Mouse (Mus musculus): Measurements from ENCODE around the gene Tprg. TPM values are rescaled to one million over a fixed set of nuclear protein-coding genes. Genes with fewer than 3 reads are reported as not detected.

Gene Tprg
- polyA plus RNA-seq, 1 experiment, result 0.15 TPM

DNA sequence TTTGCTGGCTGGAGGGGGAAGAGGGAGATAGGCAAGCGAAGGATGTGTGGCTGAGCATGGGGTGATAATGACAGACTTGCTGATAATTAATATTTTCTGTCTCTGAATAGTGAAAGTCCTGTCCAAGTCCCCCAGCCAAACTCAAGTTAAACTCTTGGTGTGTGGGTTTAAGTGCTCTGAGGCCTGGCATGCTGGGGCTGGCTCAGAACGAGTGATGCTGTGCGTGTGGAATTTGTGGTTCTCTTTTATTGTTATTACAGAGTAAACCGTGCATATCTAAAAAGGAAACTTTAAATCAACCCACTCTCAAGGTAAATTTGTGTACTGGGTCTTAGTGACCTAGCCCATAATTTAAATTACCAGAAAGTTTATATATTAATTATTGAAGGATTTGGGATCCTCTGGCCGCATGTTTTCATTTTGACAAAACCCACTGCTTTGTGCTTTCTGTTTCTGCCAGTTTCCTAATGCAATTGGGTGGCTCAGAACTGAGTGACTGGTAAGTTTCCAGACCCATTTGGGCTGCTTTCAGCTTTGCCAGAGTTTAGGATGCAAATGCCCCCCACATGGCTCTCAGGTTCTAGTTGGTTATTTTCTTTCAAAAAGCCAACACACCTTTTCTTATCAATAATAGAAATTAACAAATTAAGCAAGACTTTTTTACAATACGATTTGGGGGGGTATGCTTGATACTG lies 99.0 kb downstream of the Tprg start:
- no peaks in the 10 kb centered on the region for H3K4me1 ChIP-seq (replicated peaks; ENCODE audit: control insufficient read depth, insufficient read depth, low read length)
- H3K27ac ChIP-seq (ENCODE audit: control insufficient read depth, insufficient read depth, low read length), result no peak overlapping the region
- TF ChIP-seq POLR2A (IDR thresholded peaks at IDR 0.05; ENCODE audit: control insufficient read depth, extremely low read depth, insufficient read depth, low read length, poor library complexity) (no peak), CTCF (IDR thresholded peaks at IDR 0.05; ENCODE audit: borderline replicate concordance, control insufficient read depth, extremely low read depth, insufficient read depth, low read length, poor library complexity) (no peak)
- no peaks in the 10 kb centered on the region for H3K27me3 ChIP-seq (ENCODE audit: control insufficient read depth, insufficient read depth, low read length)
- no peaks in the 10 kb centered on the region for H3K36me3 ChIP-seq (ENCODE audit: control insufficient read depth, insufficient read depth, low read length)
- no peak overlapping the region for H3K4me3 ChIP-seq (ENCODE audit: control insufficient read depth, insufficient read depth, low read length)
- no peak for DNase-seq
- WGBS, result 50% methylated on average over 6 of the region's 6 CpGs

GRCm38 (mm10) chr16:25394676-25395075 lies 108.1 kb downstream of the Tprg start:
- H3K27ac ChIP-seq (ENCODE audit: control insufficient read depth, insufficient read depth, low read length), result no peak overlapping the region
- no peak overlapping the region for H3K4me3 ChIP-seq (ENCODE audit: control insufficient read depth, insufficient read depth, low read length)
- H3K36me3 ChIP-seq (ENCODE audit: control insufficient read depth, insufficient read depth, low read length), result no peaks in the 10 kb centered on the region
- no peak for DNase-seq
- no peak for TF ChIP-seq CTCF (IDR thresholded peaks at IDR 0.05; ENCODE audit: borderline replicate concordance, control insufficient read depth, extremely low read depth, insufficient read depth, low read length, poor library complexity)
- no peak for TF ChIP-seq POLR2A (IDR thresholded peaks at IDR 0.05; ENCODE audit: control insufficient read depth, extremely low read depth, insufficient read depth, low read length, poor library complexity)
- WGBS, result 89% methylated on average over 1 of the region's 1 CpGs
- no peaks in the 10 kb centered on the region for H3K4me1 ChIP-seq (replicated peaks; ENCODE audit: control insufficient read depth, insufficient read depth, low read length)
- no peaks in the 10 kb centered on the region for H3K27me3 ChIP-seq (ENCODE audit: control insufficient read depth, insufficient read depth, low read length)

- Histone ChIP-seq H3K4me1 (replicated peaks; ENCODE audit: control insufficient read depth, insufficient read depth, low read length) (no peaks in the 10 kb centered on the region), H3K27ac (ENCODE audit: control insufficient read depth, insufficient read depth, low read length) (no peak overlapping the region), H3K27me3 (ENCODE audit: control insufficient read depth, insufficient read depth, low read length) (no peaks in the 10 kb centered on the region), H3K36me3 (ENCODE audit: control insufficient read depth, insufficient read depth, low read length) (no peaks in the 10 kb centered on the region), H3K4me3 (ENCODE audit: control insufficient read depth, insufficient read depth, low read length) (no peak overlapping the region)
- DNase-seq, result no peak
- TF ChIP-seq CTCF (IDR thresholded peaks at IDR 0.05; ENCODE audit: borderline replicate concordance, control insufficient read depth, extremely low read depth, insufficient read depth, low read length, poor library complexity), result no peak
- TF ChIP-seq POLR2A (IDR thresholded peaks at IDR 0.05; ENCODE audit: control insufficient read depth, extremely low read depth, insufficient read depth, low read length, poor library complexity), result no peak
- 96% methylated on average over 6 of the region's 6 CpGs for WGBS
Measured at GRCm38 (mm10) chr16:25404156-25404555, 117.5 kb downstream of the Tprg start.

DNA sequence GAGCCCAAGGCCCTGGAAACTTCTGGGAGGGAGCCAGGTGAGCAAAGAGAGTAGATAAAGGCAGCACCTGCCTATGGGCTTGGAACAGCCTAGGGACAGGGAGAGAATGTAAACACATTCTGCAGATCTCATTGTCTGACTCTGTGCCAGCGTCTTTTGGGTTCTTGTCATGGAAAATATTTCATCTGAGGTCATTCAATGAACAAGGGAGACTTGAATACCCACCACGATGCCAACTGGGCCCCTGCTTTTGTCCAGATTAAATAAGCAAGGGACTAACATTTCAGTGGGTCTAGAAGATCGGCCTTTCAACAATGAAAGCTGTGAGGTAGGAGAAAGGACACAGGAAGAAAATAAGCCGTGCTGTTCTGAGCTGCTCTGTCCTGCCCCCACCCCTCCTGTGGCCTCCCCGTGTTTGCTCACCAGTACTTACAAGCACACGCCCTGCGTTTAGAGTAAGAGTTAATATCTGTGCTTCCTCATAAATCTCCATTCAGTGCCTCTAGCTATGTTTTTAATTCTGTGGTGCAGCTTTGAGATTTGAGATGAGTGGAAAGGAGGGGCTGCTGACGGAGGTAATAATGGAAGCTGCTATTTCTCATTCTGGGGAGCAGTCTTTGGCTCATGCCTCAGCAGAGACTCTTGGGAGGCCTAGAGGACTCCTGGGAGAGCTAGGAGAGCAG lies 120.7 kb downstream of the Tprg start:
- Histone ChIP-seq H3K4me1 (replicated peaks; ENCODE audit: control insufficient read depth, insufficient read depth, low read length) (no peaks in the 10 kb centered on the region), H3K27ac (ENCODE audit: control insufficient read depth, insufficient read depth, low read length) (no peak overlapping the region), H3K4me3 (ENCODE audit: control insufficient read depth, insufficient read depth, low read length) (no peak overlapping the region), H3K27me3 (ENCODE audit: control insufficient read depth, insufficient read depth, low read length) (no peaks in the 10 kb centered on the region), H3K36me3 (ENCODE audit: control insufficient read depth, insufficient read depth, low read length) (no peaks in the 10 kb centered on the region)
- no peak for DNase-seq
- TF ChIP-seq POLR2A (IDR thresholded peaks at IDR 0.05; ENCODE audit: control insufficient read depth, extremely low read depth, insufficient read depth, low read length, poor library complexity) (no peak), CTCF (IDR thresholded peaks at IDR 0.05; ENCODE audit: borderline replicate concordance, control insufficient read depth, extremely low read depth, insufficient read depth, low read length, poor library complexity) (no peak)
- WGBS, result 64% methylated on average over 8 of the region's 8 CpGs

- Histone ChIP-seq H3K27me3 (ENCODE audit: control insufficient read depth, insufficient read depth, low read length) (no peaks in the 10 kb centered on the region), H3K36me3 (ENCODE audit: control insufficient read depth, insufficient read depth, low read length) (no peaks in the 10 kb centered on the region), H3K27ac (ENCODE audit: control insufficient read depth, insufficient read depth, low read length) (no peak overlapping the region), H3K4me3 (ENCODE audit: control insufficient read depth, insufficient read depth, low read length) (no peak overlapping the region), H3K4me1 (replicated peaks; ENCODE audit: control insufficient read depth, insufficient read depth, low read length) (no peaks in the 10 kb centered on the region)
- no peak for DNase-seq
- TF ChIP-seq POLR2A (IDR thresholded peaks at IDR 0.05; ENCODE audit: control insufficient read depth, extremely low read depth, insufficient read depth, low read length, poor library complexity), result no peak
- no peak for TF ChIP-seq CTCF (IDR thresholded peaks at IDR 0.05; ENCODE audit: borderline replicate concordance, control insufficient read depth, extremely low read depth, insufficient read depth, low read length, poor library complexity)
- WGBS, result 95% methylated on average over 6 of the region's 6 CpGs
Measured at GRCm38 (mm10) chr16:25408032-25408431, 121.4 kb downstream of the Tprg start.

DNA sequence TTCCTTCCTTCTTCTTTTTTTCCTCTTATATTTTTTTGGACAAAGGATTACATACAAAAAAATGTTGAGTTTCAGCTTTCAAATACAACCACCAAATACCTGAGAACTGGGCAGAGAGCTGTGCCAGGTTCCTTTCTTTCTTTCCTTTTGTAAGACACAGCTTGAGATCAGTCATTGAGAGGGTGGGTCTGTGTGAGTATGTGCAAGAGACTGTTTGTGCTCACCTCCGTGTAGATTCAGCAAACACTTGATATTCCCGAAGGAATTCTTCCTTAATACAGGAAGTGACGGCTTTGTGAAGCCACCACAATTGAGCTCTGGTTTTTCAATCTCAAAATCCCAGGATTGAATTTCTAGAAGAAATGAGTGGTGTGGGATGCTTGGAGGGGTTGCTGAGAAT lies 124.7 kb downstream of the Tprg start:
- TF ChIP-seq CTCF (IDR thresholded peaks at IDR 0.05; ENCODE audit: borderline replicate concordance, control insufficient read depth, extremely low read depth, insufficient read depth, low read length, poor library complexity) (no peak), POLR2A (IDR thresholded peaks at IDR 0.05; ENCODE audit: control insufficient read depth, extremely low read depth, insufficient read depth, low read length, poor library complexity) (no peak)
- DNase-seq, result no peak
- Histone ChIP-seq H3K27ac (ENCODE audit: control insufficient read depth, insufficient read depth, low read length) (no peak overlapping the region), H3K4me1 (replicated peaks; ENCODE audit: control insufficient read depth, insufficient read depth, low read length) (no peaks in the 10 kb centered on the region), H3K27me3 (ENCODE audit: control insufficient read depth, insufficient read depth, low read length) (no peaks in the 10 kb centered on the region), H3K4me3 (ENCODE audit: control insufficient read depth, insufficient read depth, low read length) (no peak overlapping the region), H3K36me3 (ENCODE audit: control insufficient read depth, insufficient read depth, low read length) (no peaks in the 10 kb centered on the region)
- 92% methylated on average over 3 of the region's 3 CpGs for WGBS
